Mouse (Mus musculus) G1E (cell line): ENCODE data around the gene Ceacam16. TPM values are rescaled to one million over a fixed set of nuclear protein-coding genes. Genes with fewer than 3 reads are reported as not detected.

Experiments
- ATAC-seq: 2 replicates; pipeline ENCODE4 v1.8.0; 2016; ENCODE audit warnings: mild to moderate bottlenecking; ENCODE audit not compliant: insufficient number of reproducible peaks, poor library complexity, low FRiP score, severe bottlenecking; ENCODE audit errors: extremely low read depth
- DNase-seq: peaks from one replicate; pipeline ENCODE4 v3.0.0; 2012; ENCODE audit warnings: low spot score
- H3K27me3 ChIP-seq: 2 replicates; pipeline ENCODE4 v1.6.1; 2012; ENCODE audit warnings: mild to moderate bottlenecking, low read length, inconsistent platforms; ENCODE audit not compliant: insufficient read depth
- H3K36me3 ChIP-seq: replicated peaks from 2 replicates; pipeline ENCODE3; 2012; ENCODE audit warnings: mild to moderate bottlenecking, inconsistent platforms
- H3K4me1 ChIP-seq: 2 replicates; pipeline ENCODE4 v1.6.1; 2012; ENCODE audit warnings: low read depth, low read length, inconsistent platforms, mixed read lengths; ENCODE audit not compliant: insufficient read depth
- H3K4me3 ChIP-seq: 2 replicates; pipeline ENCODE4 v1.5.1; 2012; ENCODE audit warnings: low read depth, mild to moderate bottlenecking, inconsistent platforms, low read length, moderate library complexity, mixed read lengths
- H3K9me3 ChIP-seq: replicated peaks from 2 replicates; pipeline ENCODE4 v1.6.1; 2012; ENCODE audit warnings: inconsistent platforms
- CTCF ChIP-seq: IDR thresholded peaks from 2 replicates; pipeline ENCODE4 v1.5.1; 2012; ENCODE audit warnings: low read depth, low read length, inconsistent platforms, mixed read lengths
- GATA1 ChIP-seq: IDR thresholded peaks from 2 replicates; pipeline ENCODE4 v1.6.1; 2012; ENCODE audit warnings: borderline replicate concordance, low read length, inconsistent platforms, mixed read lengths
- GATA2 ChIP-seq: IDR thresholded peaks from 2 replicates; pipeline ENCODE4 v1.6.1; 2012; ENCODE audit warnings: low read depth, low read length, inconsistent platforms, borderline replicate concordance
- POLR2AphosphoS5 ChIP-seq: IDR thresholded peaks from 2 replicates; pipeline ENCODE4 v1.6.1; 2012; ENCODE audit warnings: low read depth, low read length, inconsistent platforms; ENCODE audit not compliant: insufficient replicate concordance
- TAL1 ChIP-seq: conservative IDR thresholded peaks from 2 replicates; pipeline ENCODE4 v1.6.1; 2012; ENCODE audit warnings: low read depth, low read length, inconsistent platforms, mixed read lengths
- polyA plus RNA-seq: library from polyadenylated mRNA; stranded (reverse); fragments of >175 nt; gene quantifications from 2 replicates; pipeline ENCODE4 v1.2.3, GENCODE M21; 2012
- total RNA-seq, 2 experiments: library from RNA; stranded (forward) in 1 of 2; stranded (reverse) in 1 of 2; fragments of 200-1000 nt in 1 of 2; fragments of >200 nt in 1 of 2; fragmentation: Nextera tagmentation in 1 of 2; gene quantifications; 2 replicates each; pipeline ENCODE4 v1.2.3; 2014 to 2017

The Ceacam16 gene
- total and polyA plus RNA-seq, 3 experiments: 2.2 to 4.1 (median 2.8) TPM

- Histone ChIP-seq H3K27me3 (peaks cover 16% of the 10 kb centered on the region; the same call in 1 of the 2 replicates), H3K4me3 (no peak overlapping the region), H3K36me3 (no peaks in the 10 kb centered on the region), H3K9me3 (no peaks in the 10 kb centered on the region), H3K4me1 (no peaks in the 10 kb centered on the region)
- TF ChIP-seq CTCF (no peak), POLR2AphosphoS5 (no peak), GATA2 (no peak), GATA1 (no peak), TAL1 (no peak)
- ATAC-seq: no peak
- DNase-seq: no peak
Observed at GRCm38 (mm10) chr7:19844521-19845171, 16.5 kb downstream of the Ceacam16 start.

- Histone ChIP-seq H3K9me3 (no peaks in the 10 kb centered on the region), H3K4me3 (no peak overlapping the region), H3K27me3 (peaks cover 14% of the 10 kb centered on the region; the same call in 1 of the 2 replicates), H3K36me3 (no peaks in the 10 kb centered on the region), H3K4me1 (no peaks in the 10 kb centered on the region)
- TF ChIP-seq CTCF: peak; percentile 65
- no peak for TF ChIP-seq GATA2
- ATAC-seq (peak; percentile 40; the same call in 1 of the 2 replicates), DNase-seq (peak; percentile 47)
Observed at GRCm38 (mm10) chr7:19843561-19843960, 17.5 kb downstream of the Ceacam16 start.

GRCm38 (mm10) chr7:19842885-19843504, 18.1 kb downstream of the Ceacam16 start:
- Histone ChIP-seq H3K27me3 (peaks cover 14% of the 10 kb centered on the region; the same call in 1 of the 2 replicates), H3K9me3 (no peaks in the 10 kb centered on the region), H3K4me3 (no peak overlapping the region), H3K36me3 (no peaks in the 10 kb centered on the region), H3K4me1 (no peaks in the 10 kb centered on the region)
- DNase-seq (no peak), ATAC-seq (no peak)
- TF ChIP-seq TAL1: no peak
- TF ChIP-seq POLR2AphosphoS5: no peak
- TF ChIP-seq GATA1: no peak
- no peak for TF ChIP-seq GATA2
- TF ChIP-seq CTCF: no peak

GRCm38 (mm10) chr7:19841686-19842413, 19.2 kb downstream of the Ceacam16 start:
- H3K4me3 ChIP-seq: no peak overlapping the region
- H3K4me1 ChIP-seq: no peaks in the 10 kb centered on the region
- no peaks in the 10 kb centered on the region for H3K9me3 ChIP-seq
- TF ChIP-seq GATA2: no peak
- TF ChIP-seq CTCF: no peak
- TF ChIP-seq POLR2AphosphoS5: no peak
- no peak for TF ChIP-seq TAL1
- TF ChIP-seq GATA1: no peak
- no peaks in the 10 kb centered on the region for H3K36me3 ChIP-seq
- ATAC-seq (no peak), DNase-seq (no peak)
- peaks cover 11% of the 10 kb centered on the region; the same call in 1 of the 2 replicates for H3K27me3 ChIP-seq

- ATAC-seq (no peak), DNase-seq (no peak)
- Histone ChIP-seq H3K9me3 (no peaks in the 10 kb centered on the region), H3K36me3 (no peaks in the 10 kb centered on the region), H3K27me3 (peaks cover 11% of the 10 kb centered on the region; the same call in 1 of the 2 replicates), H3K4me1 (no peaks in the 10 kb centered on the region), H3K4me3 (no peak overlapping the region)
- TF ChIP-seq GATA2 (no peak), POLR2AphosphoS5 (no peak), CTCF (no peak), TAL1 (no peak), GATA1 (no peak)
Observed at GRCm38 (mm10) chr7:19840936-19841335, 20.2 kb downstream of the Ceacam16 start.

- Histone ChIP-seq H3K36me3 (no peaks in the 10 kb centered on the region), H3K4me1 (no peaks in the 10 kb centered on the region), H3K27me3 (peaks cover 11% of the 10 kb centered on the region; the same call in 1 of the 2 replicates), H3K9me3 (no peaks in the 10 kb centered on the region), H3K4me3 (no peak overlapping the region)
- ATAC-seq (no peak), DNase-seq (no peak)
- TF ChIP-seq POLR2AphosphoS5 (no peak), CTCF (no peak), GATA1 (no peak), TAL1 (no peak), GATA2 (no peak)
Observed at GRCm38 (mm10) chr7:19840371-19840770, 20.7 kb downstream of the Ceacam16 start.
